Mouse (Mus musculus) cerebellum, adult 2 months (tissue): ENCODE measurements around the gene Fhad1.

Experiments
- CTCF ChIP-seq: fragments of 200-500 bp; IDR thresholded peaks from 2 replicates; pipeline ENCODE4 v1.5.1; 2011; ENCODE audit warnings: low read depth, mild to moderate bottlenecking, control low read depth, low read length, moderate library complexity, borderline replicate concordance; ENCODE audit not compliant: insufficient read depth
- POLR2A ChIP-seq: fragments of 200-500 bp; IDR thresholded peaks from 2 replicates; pipeline ENCODE4 v1.6.1; 2011; ENCODE audit warnings: low read length, control low read depth, borderline replicate concordance; ENCODE audit not compliant: insufficient read depth

DNA sequence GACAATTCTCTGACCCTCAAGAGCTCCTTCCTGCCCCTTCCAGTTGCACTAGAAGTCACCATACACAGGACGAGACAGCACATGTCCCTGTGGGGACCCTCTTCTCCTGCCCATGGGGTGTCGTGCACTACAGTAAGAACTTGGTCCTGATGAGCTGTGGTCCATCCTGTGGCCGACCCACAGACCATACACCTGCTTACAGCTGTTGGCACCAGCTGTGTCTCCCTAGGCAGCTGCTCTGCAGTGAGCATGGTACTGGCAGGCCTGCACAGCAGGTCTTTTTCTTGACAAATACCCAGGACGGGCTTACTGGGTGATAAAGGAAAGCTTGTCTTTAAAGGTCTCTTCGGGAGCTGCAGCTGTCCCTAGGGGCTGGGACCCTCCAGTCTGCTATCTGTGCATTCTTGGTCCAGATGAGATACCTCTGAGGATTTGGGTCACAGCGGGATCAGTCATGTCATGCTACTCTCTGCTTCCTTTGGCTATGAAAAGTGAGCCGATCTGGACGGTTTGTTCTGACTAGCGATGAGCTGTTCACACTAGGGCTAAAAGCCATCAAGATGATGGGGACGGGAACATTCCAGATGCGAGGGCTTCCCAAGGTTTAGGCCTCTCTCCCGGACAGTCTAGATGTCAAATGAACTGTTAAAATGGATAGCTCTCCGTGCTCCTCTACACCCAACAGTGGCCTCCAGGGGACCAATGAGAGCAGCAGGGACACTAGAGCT is 44.4 kb upstream of the Fhad1 start:
- TF ChIP-seq POLR2A (no peak), CTCF (no peak)
